Mouse (Mus musculus): Measurements from ENCODE around the gene Olfr766-ps1.
"Not testable (repeated sequence)": the region's sequence is repeated elsewhere in the genome, so short reads cannot be mapped to it uniquely, and the experiment has no call there.

GRCm38 (mm10) chr10:129049898-129050297 is 18.9 kb downstream of the Olfr766-ps1 start, which contains the start of gene Olfr765:
- TF ChIP-seq EP300 (IDR thresholded peaks at IDR 0.05; ENCODE audit: insufficient read depth, low read depth, low read length); CTCF (IDR thresholded peaks at IDR 0.05): not testable (repeated sequence)
